Mouse (Mus musculus) limb, embryonic 13.5 days (tissue): Measurements from ENCODE around the gene Pvr. TPM values are rescaled to one million over a fixed set of nuclear protein-coding genes. Genes with fewer than 3 reads are reported as not detected.
A peak's percentile ranks its signal among the peaks of the same experiment; 100 is the strongest.
"Not testable (repeated sequence)": the region's sequence is repeated elsewhere in the genome, so short reads cannot be mapped to it uniquely, and the experiment has no call there.

ENCODE experiments used
- ATAC-seq: fragments of 200-750 bp; cut with Nextera tagmentation; 2 replicates; pipeline ENCODE4 v1.8.0; 2017; ENCODE audit warnings: low read depth, moderate number of reproducible peaks, moderate TSS enrichment; ENCODE audit not compliant: low FRiP score
- H3K27ac ChIP-seq: fragments of 300-500 bp; sonication (generic); 2 replicates; pipeline ENCODE4 v1.5.1; 2015; ENCODE audit warnings: inconsistent platforms, mild to moderate bottlenecking, moderate library complexity
- H3K27me3 ChIP-seq: fragments of 300-500 bp; sonication (generic); 2 replicates; pipeline ENCODE4 v1.6.1; 2015; ENCODE audit warnings: mild to moderate bottlenecking, inconsistent platforms
- H3K36me3 ChIP-seq: fragments of 300-500 bp; sonication (generic); 2 replicates; pipeline ENCODE4 v1.6.1; 2015; ENCODE audit warnings: inconsistent platforms, mild to moderate bottlenecking, moderate library complexity
- H3K4me1 ChIP-seq: fragments of 300-500 bp; sonication (generic); 2 replicates; pipeline ENCODE4 v1.6.1; 2015; ENCODE audit warnings: inconsistent platforms
- H3K4me2 ChIP-seq: fragments of 300-500 bp; sonication (generic); replicated peaks from 2 replicates; pipeline ENCODE4 v1.6.1; 2015; ENCODE audit warnings: inconsistent platforms, mild to moderate bottlenecking, moderate library complexity
- H3K4me3 ChIP-seq: fragments of 300-500 bp; sonication (generic); 2 replicates; pipeline ENCODE4 v1.5.1; 2015; ENCODE audit warnings: moderate library complexity, mild to moderate bottlenecking, inconsistent platforms
- H3K9ac ChIP-seq: fragments of 300-500 bp; sonication (generic); 2 replicates; pipeline ENCODE4 v1.6.1; 2015; ENCODE audit warnings: mild to moderate bottlenecking, inconsistent platforms
- H3K9me3 ChIP-seq: fragments of 300-500 bp; sonication (generic); 2 replicates; pipeline ENCODE4 v1.6.1; 2016; ENCODE audit warnings: inconsistent platforms
- WGBS: fragments of 180-500 bp; shearing (Covaris S2); methylation state at CpG from one replicate; pipeline ENCODE4 v1.1.7; 2015; 5-methylcytosine and 5-hydroxymethylcytosine counted together
- polyA plus RNA-seq: library from polyadenylated mRNA; unstranded; fragments of >200 nt; fragmentation: Nextera tagmentation; extraction: Ambion mirVana; gene quantifications from 2 replicates; pipeline ENCODE4 v1.2.1, GENCODE M21; 2015

The Pvr gene
- polyA plus RNA-seq, 1 experiment from 2014 or later: 11.3 TPM

DNA sequence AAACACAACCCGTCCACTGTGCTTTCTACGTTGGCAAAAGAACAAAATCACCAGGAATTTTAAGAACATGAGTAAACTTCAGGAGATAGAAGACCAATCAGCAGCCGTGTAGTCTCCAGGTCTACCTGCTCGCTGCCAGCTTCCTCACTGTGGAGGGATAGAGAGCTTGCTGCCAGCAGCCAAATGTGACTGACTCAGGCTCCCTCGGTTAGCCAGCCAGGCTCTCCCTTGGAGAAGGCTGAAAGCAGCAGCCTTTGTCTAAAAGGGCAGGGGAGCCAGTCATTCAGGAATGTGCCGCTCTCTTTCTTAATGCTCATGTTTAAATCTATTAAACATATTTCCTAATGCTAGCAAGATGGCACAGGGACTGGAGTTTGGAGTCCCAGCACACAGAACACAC is 9.5 kb upstream of the Pvr start:
- H3K4me3 ChIP-seq, H3K4me2 ChIP-seq, ATAC-seq, H3K9ac ChIP-seq, H3K27ac ChIP-seq, H3K36me3 ChIP-seq, H3K4me1 ChIP-seq, H3K9me3 ChIP-seq: not testable (repeated sequence)
- 88% methylated on average over 6 of the region's 6 CpGs for WGBS
- peaks cover 13% of the 10 kb centered on the region for H3K27me3 ChIP-seq

DNA sequence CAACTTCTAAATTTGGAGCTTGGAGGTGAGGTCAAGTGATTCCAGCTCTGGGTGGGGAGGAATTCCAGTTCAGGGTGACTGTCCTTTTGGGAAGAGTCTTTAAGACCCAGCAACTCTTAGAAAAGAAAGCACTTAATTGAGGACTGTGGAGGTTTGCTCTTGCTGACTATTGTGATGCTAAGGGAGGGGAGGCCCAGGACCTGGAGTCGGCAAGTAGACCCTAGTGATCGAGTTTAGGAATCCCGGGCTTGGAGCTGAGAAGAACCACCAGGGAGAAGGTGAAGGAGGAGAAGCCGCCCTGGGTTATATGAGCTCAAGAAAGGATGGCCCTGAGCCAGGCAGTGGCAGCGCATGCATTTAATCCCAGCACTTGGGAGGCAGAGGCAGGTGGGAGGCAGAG is 7.5 kb upstream of the Pvr start:
- no peak for ATAC-seq
- no peaks in the 10 kb centered on the region for H3K36me3 ChIP-seq
- H3K4me1 ChIP-seq: peaks cover 7% of the 10 kb centered on the region; the same call in 1 of the 2 replicates
- WGBS: 61% methylated on average over 5 of the region's 5 CpGs
- H3K9ac ChIP-seq: no peak overlapping the region
- H3K9me3 ChIP-seq: no peaks in the 10 kb centered on the region
- H3K4me2 ChIP-seq: no peak overlapping the region
- peaks cover 13% of the 10 kb centered on the region for H3K27me3 ChIP-seq
- H3K4me3 ChIP-seq: no peak overlapping the region
- no peak overlapping the region for H3K27ac ChIP-seq

DNA sequence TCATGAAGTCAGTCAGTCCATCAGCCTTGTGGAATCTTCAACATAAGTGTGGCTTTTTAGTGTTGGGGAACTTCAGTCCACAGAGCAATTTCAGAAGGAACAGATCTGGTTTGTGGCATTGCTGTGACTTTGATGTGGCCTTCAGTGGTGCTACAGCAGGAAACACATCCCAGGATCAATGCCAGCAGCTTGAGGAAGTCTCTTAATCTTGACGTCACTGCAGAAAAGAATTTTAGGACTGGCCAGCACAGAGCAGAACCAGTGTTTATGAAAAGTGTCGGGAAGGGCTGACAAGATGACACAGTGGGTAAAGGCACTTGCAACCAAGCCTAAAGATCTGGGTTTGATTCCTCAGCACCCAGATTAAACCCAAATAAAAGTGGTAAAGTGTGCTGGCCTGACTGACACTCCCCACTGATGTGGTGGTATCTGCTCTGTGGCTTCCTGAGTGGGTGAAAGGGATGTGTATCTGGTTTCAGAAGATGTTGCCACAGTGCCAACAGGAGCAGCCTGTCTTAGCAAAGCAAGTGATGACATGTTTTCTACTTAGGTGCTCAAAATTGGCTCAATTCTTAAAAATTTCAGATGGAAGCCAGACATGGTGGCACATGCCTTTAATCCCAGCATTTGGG is 6.0 kb upstream of the Pvr start:
- ATAC-seq: no peak
- H3K36me3 ChIP-seq: no peaks in the 10 kb centered on the region
- no peak overlapping the region for H3K9ac ChIP-seq
- H3K9me3 ChIP-seq: no peaks in the 10 kb centered on the region
- H3K4me3 ChIP-seq: no peak overlapping the region
- no peak overlapping the region for H3K27ac ChIP-seq
- WGBS: 62% methylated on average over 2 of the region's 2 CpGs
- no peak overlapping the region for H3K4me2 ChIP-seq
- H3K27me3 ChIP-seq: peaks cover 13% of the 10 kb centered on the region
- no peaks in the 10 kb centered on the region for H3K4me1 ChIP-seq

DNA sequence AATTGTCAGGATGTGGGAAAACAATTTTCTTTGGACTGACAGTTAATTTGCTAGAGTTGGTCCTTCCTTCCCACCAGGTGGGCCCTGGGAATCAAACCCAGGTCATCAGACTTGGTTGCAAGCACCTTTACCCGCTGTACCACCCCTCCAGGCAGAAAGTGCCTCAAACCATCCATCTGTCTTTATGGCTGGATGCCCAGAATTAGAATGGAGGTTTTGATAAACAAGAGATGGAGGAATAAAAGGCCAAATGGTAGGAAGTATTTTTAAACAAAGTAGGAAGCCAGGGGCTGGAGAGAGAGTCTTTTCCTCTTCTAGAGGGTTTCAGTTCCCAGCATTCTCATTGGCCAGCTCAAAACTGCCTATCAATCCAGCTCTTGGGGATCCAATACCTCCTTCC is 4.4 kb upstream of the Pvr start:
- Histone ChIP-seq H3K27ac (no peak overlapping the region), H3K9ac (no peak overlapping the region), H3K4me3 (no peak overlapping the region), H3K27me3 (peaks cover 7% of the 10 kb centered on the region), H3K9me3 (no peaks in the 10 kb centered on the region), H3K36me3 (no peaks in the 10 kb centered on the region), H3K4me1 (peaks cover under 1% of the 10 kb centered on the region; the same call in 1 of the 2 replicates), H3K4me2 (no peak overlapping the region)
- WGBS: 63% methylated on average over 1 of the region's 1 CpGs
- ATAC-seq: no peak

DNA sequence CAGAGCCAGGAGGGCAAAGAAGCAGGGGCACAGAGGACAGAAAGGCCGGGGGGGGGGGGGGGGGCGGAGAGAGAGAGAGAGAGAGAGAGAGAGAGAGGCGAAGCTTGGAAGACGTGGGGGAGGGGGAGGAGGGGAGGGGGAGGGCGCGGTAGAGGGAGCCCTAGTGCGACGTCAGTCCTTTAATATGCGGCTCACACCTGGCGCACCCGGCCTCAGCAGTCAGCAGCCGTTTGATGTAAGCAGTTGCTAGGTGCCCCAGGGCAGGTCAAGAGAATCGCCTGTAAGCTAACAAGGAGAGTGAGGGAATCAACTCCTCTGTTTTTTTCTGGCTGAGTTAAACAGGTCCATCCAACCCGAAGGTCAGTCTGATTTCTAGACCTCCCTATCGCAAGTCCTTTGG is 2.8 kb upstream of the Pvr start:
- Histone ChIP-seq H3K36me3 (no peaks in the 10 kb centered on the region), H3K9ac (no peak overlapping the region), H3K27ac (no peak overlapping the region), H3K4me1 (peaks cover 8% of the 10 kb centered on the region; the same call in 1 of the 2 replicates), H3K27me3 (peaks cover 7% of the 10 kb centered on the region), H3K4me2 (no peak overlapping the region), H3K9me3 (no peaks in the 10 kb centered on the region), H3K4me3 (no peak overlapping the region)
- WGBS: 4% methylated on average over 14 of the region's 15 CpGs
- no peak for ATAC-seq

DNA sequence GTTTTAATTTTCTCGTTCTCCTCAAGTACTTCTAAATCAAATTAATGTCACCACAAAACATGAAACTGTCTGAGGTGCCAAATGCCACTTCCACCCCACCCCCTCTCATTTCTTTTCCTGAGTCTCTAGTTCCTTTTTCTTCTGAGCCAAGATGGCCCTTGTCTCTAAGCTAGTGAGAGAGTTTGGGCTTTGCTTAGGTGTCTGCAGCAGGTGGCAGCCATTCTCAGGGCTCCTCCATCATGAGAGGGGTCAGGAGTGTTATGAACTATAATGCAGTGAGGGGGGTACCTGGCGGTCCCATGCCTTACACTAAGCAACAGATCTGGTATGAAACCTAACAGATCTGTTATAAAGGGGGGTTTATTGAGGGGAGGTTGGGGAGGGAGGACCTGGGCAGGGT is 2.4 kb upstream of the Pvr start:
- H3K36me3 ChIP-seq: peaks cover 3% of the 10 kb centered on the region
- H3K4me3 ChIP-seq: no peak overlapping the region
- peaks cover 8% of the 10 kb centered on the region; the same call in 1 of the 2 replicates for H3K4me1 ChIP-seq
- H3K4me2 ChIP-seq: no peak overlapping the region
- no peak overlapping the region for H3K27ac ChIP-seq
- WGBS: 30% methylated on average over 2 of the region's 2 CpGs
- ATAC-seq: no peak
- no peaks in the 10 kb centered on the region for H3K9me3 ChIP-seq
- H3K9ac ChIP-seq: no peak overlapping the region
- peaks cover 7% of the 10 kb centered on the region for H3K27me3 ChIP-seq

DNA sequence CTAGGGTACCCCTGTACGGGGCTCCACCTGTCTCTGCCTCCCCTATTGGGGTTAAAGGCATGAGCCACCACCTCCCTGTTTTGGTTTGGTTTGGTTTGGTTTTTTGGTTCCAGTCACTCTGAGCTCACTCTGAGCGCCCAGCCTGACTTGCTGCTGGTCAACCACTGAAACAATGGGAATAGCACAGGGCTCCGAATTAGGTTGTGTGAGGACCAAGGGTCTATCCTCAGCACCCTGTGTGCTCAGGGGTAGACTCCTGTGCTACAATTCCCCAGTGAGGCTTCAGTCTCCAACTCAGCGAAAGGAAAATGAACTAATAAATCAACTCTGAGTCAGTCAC is 824 bp downstream of the Pvr start:
- H3K36me3 ChIP-seq: peaks cover 30% of the 10 kb centered on the region
- no peak overlapping the region for H3K27ac ChIP-seq
- no peak; the same call in none of the 2 replicates for ATAC-seq
- peak overlapping the region; percentile 69 for H3K4me2 ChIP-seq
- H3K9me3 ChIP-seq: no peaks in the 10 kb centered on the region
- 31% methylated on average over 4 of the region's 4 CpGs for WGBS
- peaks cover 8% of the 10 kb centered on the region; the same call in 1 of the 2 replicates for H3K4me1 ChIP-seq
- peaks cover 7% of the 10 kb centered on the region for H3K27me3 ChIP-seq
- H3K9ac ChIP-seq: peak overlapping the region; percentile 78
- H3K4me3 ChIP-seq: peak overlapping the region; percentile 71

DNA sequence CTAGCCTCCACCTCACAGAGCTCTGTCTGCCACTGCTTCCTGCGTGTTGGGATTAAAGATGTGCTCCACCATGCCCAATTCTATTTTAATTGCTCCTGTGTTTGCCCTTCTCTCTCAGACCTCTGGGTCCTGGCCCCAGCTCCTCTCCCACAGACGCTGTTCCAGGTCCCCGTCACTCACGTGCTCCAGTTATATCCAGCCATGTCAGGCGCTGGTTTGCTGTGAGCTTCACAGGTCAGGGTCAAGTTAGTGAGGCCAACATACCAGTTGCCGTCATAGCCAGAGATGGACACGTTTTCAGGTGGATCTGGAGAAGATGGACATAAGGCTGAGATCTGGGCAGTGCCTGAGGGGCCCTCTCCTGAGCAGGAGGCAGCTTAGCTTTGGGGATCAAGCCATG is 6.4 kb downstream of the Pvr start:
- Histone ChIP-seq H3K36me3 (peaks cover 57% of the 10 kb centered on the region), H3K4me2 (no peak overlapping the region), H3K9ac (no peak overlapping the region), H3K27ac (no peak overlapping the region), H3K4me1 (no peaks in the 10 kb centered on the region), H3K9me3 (no peaks in the 10 kb centered on the region), H3K4me3 (no peak overlapping the region), H3K27me3 (no peaks in the 10 kb centered on the region)
- 89% methylated on average over 7 of the region's 7 CpGs for WGBS
- no peak for ATAC-seq

DNA sequence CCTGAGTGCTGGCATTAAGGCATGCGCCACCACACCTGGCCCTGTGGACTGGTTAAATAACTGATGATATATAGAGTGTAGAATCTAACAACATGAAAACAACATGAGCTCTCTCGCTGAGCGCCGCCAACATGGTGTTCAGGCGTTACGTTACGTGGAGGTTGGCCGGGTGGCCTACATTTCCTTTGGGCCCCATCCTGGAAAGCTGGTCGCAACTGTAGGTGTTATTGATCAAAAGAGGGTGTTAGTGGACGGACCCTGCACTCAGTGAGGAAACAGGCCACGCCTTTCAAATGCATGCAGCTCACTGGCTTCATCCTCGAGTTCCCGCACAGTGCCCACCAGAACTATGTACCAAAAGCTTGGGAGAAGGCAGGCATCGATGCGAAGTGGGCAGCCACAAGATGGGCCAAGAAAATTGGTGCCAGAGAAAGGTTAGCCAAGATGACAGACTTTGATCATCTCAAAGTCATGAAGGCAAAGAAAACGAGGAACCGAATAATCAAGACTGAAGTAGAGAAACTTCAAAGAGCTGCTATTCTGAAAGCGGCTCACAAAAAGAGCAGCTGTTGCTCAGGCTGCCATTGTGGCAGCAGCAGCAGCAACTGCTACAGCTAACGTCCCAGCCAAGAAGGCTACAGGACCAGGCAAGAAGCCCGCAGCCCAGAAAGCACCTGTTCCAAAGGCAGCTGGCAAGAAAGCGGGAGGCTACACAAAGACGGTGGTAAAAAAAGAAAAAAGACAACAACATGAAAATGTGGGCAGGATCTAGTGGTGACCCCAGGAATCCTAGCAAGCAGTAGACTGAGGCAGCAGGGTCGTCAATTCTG is 9.1 kb downstream of the Pvr start:
- no peak overlapping the region for H3K4me2 ChIP-seq
- H3K4me1 ChIP-seq: no peaks in the 10 kb centered on the region
- 86% methylated on average over 23 of the region's 23 CpGs for WGBS
- no peaks in the 10 kb centered on the region for H3K27me3 ChIP-seq
- no peak overlapping the region for H3K27ac ChIP-seq
- H3K9me3 ChIP-seq: 0 out of 2 replicates have a peak, but pooled peaks cover 1% of the 10 kb centered on the region
- 0 out of 2 replicates have a peak, but pooled peaks have one; percentile 41 for ATAC-seq
- H3K9ac ChIP-seq: no peak overlapping the region
- no peak overlapping the region for H3K4me3 ChIP-seq
- peaks cover 63% of the 10 kb centered on the region for H3K36me3 ChIP-seq

DNA sequence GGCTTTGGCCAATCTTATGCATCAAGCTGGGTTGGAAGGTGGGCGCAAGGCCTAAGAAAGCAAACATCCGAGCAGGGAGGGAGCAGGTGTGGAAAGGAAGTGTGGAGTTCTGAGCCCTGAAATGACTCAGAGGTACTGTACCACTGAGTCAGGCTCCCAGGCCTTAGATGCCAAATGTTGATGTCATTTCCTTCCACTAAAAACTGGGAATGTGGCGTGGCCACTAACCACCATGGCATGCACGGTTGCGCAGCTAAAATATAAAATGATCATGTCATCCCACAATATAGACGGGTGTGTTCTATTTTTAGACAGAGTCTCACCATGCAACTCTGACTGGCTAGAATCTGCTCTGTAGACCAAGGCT is 9.7 kb downstream of the Pvr start:
- ATAC-seq: no peak
- H3K27me3 ChIP-seq: no peaks in the 10 kb centered on the region
- no peaks in the 10 kb centered on the region for H3K4me1 ChIP-seq
- H3K36me3 ChIP-seq: peaks cover 63% of the 10 kb centered on the region
- no peak overlapping the region for H3K4me3 ChIP-seq
- H3K27ac ChIP-seq: no peak overlapping the region
- no peak overlapping the region for H3K9ac ChIP-seq
- no peak overlapping the region for H3K4me2 ChIP-seq
- 87% methylated on average over 6 of the region's 6 CpGs for WGBS
- H3K9me3 ChIP-seq: peaks cover 6% of the 10 kb centered on the region; the same call in 1 of the 2 replicates

DNA sequence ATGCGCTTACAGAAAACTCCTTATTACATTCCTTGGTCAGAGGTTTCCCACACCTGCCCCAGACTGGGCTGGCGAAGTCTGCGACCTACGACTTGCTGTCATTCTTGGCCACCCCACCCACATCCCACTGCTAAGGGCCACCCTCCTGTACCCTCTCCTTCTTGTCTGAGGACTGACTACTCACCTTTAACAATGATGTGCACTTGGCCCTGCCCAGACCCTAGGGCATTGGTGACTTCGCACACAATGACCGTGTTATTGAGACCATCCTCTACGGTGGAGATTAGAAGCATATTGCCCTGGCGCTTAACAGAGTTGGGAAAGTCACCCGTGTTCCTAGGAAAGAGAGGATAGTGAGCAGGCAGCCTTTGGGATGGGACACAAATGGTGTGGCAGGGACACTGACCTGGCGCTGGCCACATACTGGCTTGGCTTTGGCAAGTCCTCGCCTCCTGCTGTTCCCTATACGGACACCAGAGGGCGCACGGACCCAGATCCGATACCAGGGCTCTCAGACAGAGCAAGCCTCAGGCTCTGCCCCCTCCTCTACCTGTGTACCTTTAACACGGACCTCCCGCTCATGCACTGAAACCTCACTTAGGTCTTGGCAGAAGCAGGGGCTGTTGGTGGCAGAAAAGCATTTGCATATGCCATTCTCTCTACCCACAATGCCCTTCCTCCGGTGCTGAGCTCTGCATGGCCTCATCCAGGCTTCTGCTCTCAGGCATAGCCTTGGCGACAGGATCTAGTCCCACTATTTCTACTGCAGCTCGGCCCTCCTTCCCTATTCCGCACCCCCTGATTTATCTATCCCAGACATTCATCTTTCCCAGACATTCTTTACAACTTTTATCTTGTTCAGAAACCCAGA is 10.3 kb downstream of the Pvr start:
- H3K27ac ChIP-seq: no peak overlapping the region
- peaks cover 7% of the 10 kb centered on the region for H3K9me3 ChIP-seq
- H3K4me1 ChIP-seq: no peaks in the 10 kb centered on the region
- H3K4me3 ChIP-seq: no peak overlapping the region
- 48% methylated on average over 21 of the region's 21 CpGs for WGBS
- no peak overlapping the region for H3K4me2 ChIP-seq
- peaks cover 60% of the 10 kb centered on the region for H3K36me3 ChIP-seq
- H3K27me3 ChIP-seq: no peaks in the 10 kb centered on the region
- peak; percentile 64; the same call in 1 of the 2 replicates for ATAC-seq
- no peak overlapping the region for H3K9ac ChIP-seq

DNA sequence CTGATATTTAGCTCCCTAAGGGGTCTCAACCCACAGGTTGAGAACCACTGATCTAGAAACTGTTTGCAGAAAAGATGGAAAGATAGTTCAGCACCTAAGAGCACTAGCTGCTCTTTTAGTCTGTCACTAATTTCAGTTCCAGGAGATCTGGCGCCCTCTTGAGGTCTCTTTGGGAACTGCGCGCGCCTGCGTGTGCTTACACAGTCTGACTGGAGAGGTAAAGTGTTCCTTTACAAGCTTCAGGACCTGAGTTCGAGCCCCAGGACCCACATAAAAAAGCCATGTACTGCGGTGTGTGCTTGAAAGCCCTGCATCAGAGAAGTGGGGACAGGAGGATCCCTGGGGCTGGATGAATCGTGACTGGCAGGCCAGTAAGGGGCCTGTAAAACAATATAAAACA is 31.1 kb downstream of the Pvr start:
- H3K9ac ChIP-seq: no peak overlapping the region
- H3K36me3 ChIP-seq: no peaks in the 10 kb centered on the region
- H3K4me3 ChIP-seq: no peak overlapping the region
- H3K4me1 ChIP-seq: no peaks in the 10 kb centered on the region
- no peak for ATAC-seq
- no peak overlapping the region for H3K4me2 ChIP-seq
- no peaks in the 10 kb centered on the region for H3K9me3 ChIP-seq
- no peak overlapping the region for H3K27ac ChIP-seq
- no peaks in the 10 kb centered on the region for H3K27me3 ChIP-seq
- WGBS: 45% methylated on average over 8 of the region's 8 CpGs
